Mouse (Mus musculus) mouse embryonic stem cell (cell line): Measurements from ENCODE around the gene Pycr1.

Source experiments
- in situ Hi-C, 2 experiments: fragments of 300-500 bp; cut with MboI; formaldehyde crosslinking; loops; 1 replicate in 1 of 2; 3 replicates in 1 of 2; pipeline ENCODE4 v1.14.3; 2019 to 2020; ENCODE audit warnings: low sequenced_read_pairs in 2 of 2, low pct_unique_long_range_greater_than_20kb in 1 of 2, mixed read lengths in 1 of 2; ENCODE audit not compliant: unreplicated experiment in 1 of 2

Gene Pycr1

DNA sequence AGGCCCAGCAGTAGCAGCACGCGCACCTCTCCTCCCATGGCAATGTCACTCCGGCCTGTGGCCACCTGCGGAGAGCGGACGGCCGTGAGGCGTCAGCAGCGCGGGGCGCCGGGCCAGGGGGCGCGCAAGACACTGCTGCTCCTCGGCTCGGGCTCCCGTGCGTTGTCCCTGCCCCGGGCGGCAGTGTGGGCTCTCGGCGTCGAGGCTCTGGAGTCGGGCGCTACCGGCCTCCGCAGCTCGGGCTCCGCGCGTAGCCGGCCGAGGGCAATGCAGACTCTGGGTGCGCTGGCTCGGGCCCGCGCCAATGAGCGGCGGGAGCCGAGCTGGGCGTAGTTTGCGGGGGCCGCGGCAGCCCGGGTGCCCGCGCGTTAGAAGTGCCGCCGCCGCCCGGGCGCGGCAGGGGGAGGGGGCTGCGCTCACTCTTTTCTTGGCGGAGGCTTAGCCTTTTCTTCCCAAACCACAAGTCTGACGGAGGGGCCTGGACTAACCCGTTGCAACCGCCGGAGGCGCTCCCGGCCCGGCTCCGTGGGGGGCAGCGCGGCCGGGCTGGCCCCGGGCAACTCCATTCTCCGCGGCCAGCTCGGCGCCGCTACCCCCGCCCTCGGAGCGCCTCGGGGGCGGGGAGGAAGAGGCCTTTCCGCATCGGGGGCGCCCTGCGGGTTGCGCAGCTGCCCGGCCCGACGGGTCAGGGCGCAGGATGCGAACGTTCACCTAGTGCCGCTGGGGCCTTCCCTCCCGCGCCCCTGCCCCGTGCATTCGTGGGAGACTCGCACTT lies 16.9 kb upstream of the Pycr1 start:
- in situ Hi-C loops = loop anchor here in 1 of 2 experiments (25.0 kb wide), 1 partner anchor 423 kb away; the partner anchor contains the start of gene Bahcc1

DNA sequence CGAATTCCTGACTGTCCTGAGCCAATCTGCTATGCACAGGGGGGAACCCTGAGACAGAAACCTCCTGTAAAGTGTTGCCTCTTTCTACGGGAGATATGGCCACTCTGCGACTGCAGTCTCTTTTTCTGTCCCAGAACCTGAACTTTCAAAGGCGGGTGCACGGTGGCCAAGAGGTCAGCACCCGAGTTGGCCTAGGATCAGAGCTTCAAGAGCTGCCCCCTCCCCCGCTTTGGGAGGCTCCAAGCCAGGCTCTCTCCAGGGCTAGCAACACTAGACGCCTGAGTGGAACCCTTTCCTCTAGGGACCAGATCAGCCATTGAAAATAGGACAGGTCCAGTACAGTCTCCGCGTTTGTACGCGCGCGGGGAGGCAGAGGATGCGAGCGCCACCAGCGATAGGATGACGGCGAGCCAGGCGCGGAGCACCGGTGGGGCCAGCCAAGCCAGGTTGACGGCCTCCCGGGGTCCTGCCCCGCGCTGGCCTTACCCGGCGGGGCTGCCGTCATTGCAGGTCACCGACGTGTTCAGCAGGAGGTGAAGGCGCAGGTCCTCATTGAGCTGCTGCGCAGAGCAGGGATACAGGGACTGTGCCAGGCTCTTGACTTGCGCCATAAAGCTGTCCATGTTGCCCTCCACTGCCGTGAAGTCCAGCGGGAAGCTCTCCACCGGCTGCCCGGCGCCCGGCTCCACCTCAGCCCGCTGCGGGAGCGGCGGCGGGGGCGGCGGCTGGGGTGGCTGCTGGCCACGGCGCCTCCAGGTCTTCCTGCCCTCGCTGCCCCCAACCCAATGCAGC lies 16.1 kb upstream of the Pycr1 start:
- in situ Hi-C loops = loop anchor here in 1 of 2 experiments (25.0 kb wide), 1 partner anchor 422 kb away; the partner anchor contains the start of gene Bahcc1

DNA sequence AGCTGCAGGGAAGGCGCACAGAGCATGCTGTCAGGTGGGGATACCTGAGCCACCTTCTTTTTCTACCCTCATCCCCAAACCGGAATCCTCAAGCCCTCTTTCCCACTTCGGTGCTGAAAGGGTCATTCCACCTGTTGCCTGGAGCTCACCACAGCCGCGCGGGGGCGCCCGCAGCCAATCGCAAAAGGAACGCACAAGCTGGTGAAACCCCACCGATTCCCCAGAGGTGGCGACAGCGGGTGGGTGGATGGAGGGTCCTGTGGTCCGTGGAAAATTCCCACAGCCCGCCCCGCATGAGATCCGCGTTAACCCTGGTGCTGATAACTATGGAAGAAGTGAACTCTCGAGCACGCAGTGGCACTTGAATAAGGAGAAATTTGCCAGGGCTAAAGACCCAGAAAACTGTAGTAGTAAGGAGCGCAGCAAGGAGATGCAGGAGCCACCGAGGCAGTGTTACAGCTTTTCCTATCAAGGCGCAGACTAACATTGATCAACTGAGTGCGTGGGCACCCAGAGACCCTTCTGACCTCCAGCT lies 15.4 kb upstream of the Pycr1 start:
- in situ Hi-C loops = loop anchor here in 1 of 2 experiments (25.0 kb wide), 1 partner anchor 422 kb away; the partner anchor contains the start of gene Bahcc1

DNA sequence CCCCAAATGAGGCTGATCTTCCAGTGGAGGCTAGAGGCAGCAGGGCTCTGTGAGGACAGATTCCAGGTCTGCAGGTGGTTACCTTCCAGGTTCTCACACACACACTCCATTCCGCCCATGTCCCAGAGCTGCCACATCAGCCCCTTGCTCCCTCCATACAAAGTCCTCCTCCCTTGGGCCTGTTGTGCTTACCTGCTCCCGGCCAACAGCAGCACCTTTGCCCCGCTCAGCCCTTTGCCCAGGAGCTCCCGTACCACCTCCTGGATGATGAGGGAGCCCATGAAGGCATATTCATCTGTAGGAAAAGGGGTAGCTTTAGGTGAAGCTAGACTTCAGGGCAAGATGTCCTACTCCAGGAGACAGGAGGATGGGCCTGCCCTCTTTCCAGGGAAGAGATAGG lies 13.7 kb upstream of the Pycr1 start:
- in situ Hi-C loops = loop anchor here in 1 of 2 experiments (25.0 kb wide), 1 partner anchor 420 kb away; the partner anchor contains the start of gene Bahcc1

DNA sequence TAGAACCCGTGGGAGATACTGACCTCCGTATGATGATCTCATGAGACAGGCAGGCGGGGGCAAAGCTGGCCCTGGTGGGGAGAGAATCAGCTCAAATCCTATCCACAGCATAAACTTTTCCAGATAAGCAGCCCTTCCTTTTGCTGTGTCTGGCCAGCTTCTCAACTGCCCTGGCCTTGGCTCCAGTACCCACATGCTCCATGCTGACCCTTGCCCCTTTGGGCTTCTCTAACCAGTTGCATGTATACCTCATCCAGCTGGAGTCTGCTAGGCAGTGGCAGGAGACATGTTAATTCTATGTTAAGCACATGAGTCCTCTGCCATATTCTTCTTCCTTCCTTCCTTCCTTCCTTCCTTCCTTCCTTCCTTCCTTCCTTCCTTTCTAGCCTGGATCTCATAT lies 11.2 kb upstream of the Pycr1 start:
- in situ Hi-C loops = loop anchor here in 1 of 2 experiments (25.0 kb wide), 1 partner anchor 417 kb away; the partner anchor contains the start of gene Bahcc1

DNA sequence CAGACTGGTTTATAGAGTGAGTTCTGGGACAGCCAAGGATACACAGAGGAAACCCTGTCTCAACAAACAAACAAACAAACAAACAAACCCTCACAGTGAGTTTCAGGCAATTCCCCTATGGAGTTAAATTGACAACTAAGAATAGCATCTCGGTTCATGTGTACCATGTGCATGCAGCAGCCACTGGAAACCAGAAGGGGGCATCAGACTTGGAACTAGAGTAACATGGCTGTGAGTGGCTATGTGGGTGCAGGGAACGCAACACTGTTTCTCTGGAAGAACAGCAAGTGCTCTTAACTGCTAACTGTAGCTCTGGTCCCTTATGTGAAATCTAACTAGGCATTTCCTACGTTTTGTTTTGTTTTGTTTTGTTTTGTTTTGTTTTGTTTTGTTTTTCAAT lies 8.3 kb upstream of the Pycr1 start:
- in situ Hi-C loops = loop anchor here in 1 of 2 experiments (25.0 kb wide), 1 partner anchor 415 kb away; the partner anchor contains the start of gene Bahcc1

DNA sequence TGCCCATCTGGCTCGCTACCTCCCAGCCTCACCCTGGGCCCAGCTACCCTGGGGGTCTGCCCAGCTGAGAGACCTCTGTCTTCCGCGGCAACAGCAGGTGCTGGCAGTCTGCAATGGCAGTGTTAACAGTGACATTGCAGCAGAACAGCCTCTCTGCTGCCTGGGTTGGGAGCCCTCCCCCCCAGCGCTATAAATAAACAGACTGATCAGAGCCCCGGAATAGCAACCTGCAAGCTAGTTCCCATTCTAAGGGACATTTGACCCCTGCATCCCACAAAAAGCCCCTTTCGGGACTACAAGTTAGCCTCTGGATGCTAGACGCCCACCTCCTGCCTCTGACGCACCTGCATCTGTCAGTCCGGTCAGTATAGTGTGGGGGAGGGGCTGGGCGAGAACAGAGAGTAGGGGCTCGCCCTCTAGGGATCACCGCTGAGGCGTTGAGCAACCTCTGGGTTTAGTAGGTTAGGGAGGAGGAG lies 4.5 kb upstream of the Pycr1 start, which contains the start of gene Myadml2:
Myadml2 (minus strand) TSS at position 158 of the 476 bp plus-strand sequence.
- in situ Hi-C loops = no loop called here

DNA sequence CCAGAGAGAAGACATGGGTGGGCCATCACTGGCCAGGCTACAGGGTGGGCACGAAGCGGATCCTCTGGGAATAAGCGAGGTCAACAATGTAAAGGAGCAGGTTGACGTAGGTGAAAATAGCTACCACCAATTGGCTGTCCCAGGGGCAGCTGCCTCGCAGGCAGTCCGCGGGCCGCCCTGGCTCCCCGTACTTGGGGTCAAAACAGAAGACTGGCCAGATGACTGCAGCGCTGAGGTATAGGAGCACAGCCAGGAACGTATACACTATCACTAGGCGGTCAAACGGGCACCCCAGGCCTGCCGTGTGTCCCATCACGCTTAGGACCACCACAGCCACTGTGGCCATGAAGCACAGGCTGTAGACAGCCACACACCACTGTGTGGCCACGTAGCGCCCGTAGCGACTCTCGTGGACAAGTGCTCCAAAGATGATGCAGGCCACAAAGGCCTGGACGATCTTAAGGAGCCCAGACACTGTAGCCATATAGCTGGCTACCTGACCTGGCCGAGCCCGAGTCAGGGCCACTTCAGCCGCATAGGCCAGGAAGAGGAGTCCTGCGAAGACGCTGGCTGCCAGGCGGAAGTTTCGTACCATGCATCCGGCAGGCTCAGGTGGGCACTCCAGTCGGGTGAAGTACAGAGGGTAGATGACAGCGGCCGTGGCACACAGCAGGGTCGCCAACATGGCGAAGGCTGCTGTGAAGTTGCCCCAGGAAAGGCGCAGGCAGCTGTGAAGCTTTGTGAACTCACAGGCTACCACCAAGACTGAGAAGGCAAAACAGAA lies 3.7 kb upstream of the Pycr1 start:
- in situ Hi-C loops = no loop called here

DNA sequence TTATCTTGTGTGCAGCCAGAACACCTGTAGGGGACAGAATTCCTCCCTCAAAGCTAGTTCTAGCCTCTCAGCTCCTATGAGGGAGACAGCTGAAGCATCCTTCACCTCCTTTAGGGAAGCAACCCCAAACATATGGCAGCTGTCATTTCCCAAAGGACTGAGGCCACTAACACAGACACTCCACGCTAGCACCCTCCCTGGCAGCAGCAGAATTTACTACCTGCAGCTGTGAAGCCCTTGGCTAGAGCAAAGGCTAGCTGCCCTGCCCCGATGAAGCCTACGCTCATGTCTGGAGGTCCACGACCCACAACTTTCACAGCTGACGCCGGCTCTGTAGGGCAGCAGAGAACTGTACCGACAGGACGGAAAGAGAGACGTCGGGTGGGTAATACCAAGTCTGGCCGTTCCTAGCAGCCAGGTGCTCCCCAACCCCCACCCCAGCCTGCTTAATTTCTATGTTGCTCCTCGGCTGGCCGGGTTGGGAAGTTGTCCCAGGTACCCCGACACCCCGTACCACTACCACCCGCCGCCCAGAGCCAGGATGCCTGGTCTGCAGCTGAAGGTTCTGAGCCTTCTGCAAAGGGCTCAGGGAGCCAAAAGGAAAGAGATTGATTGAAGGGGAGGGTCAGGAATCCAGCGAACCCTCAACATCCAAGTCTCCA lies 499 bp downstream of the Pycr1 start:
- in situ Hi-C loops = no loop called here

DNA sequence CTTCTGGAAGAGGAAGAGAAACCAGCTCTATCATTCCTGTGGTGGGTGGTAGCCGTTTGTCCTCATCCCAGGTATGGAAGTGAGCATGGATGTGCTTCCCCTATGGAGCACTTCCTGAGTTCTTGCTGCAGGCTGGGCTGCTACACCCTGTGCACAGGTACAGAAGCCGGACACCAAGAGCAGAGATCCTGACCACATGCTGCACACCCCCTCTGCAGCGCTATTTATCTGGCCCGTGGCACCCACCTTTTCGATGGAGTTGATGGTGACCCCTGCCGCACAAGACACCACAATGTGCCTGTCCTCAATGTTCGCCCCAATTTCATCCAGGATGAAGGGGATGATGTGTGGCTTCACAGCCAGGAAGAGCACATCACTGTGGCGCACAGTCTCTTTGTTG lies 1.7 kb downstream of the Pycr1 start:
- in situ Hi-C loops = no loop called here

DNA sequence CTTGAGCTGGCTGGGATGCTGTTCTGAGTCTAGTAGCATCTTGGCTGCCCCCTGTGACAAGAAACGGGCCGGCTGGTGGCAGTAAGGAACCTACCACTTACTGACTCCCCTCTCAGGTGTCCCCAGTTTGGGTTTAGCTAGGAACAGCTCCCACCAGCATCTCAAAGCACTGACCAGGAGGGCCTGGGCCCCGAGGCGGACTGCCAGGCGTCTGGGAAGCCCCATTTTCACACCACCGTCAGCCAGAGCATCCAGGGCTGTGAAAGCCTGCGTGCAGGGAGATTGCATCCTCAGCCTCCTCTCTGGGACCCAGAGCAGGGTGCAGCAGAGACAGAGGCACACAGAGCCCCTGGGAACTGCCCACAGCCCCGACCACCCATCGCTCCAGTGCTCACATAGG lies 2.3 kb downstream of the Pycr1 start:
- in situ Hi-C loops = no loop called here

DNA sequence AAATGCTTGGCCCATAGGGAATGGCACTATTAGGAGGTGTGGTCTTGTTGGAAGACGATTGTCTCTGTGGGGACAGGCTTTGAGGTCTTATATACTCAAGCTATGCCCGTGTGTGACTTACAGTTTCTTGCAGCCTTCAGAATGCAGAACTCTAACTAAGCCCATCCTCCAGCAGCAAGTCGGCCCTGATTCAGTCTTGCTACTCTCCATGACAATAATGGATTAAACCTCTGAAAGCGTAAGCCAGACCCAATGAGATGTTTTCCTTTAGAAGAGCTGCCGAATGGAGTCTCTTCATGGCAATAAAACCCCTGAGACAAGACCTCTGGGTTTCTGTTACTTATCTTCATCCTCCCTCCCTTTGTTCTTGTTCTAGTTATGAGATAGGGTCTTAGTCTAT lies 8.8 kb downstream of the Pycr1 start:
- in situ Hi-C loops = no loop called here

DNA sequence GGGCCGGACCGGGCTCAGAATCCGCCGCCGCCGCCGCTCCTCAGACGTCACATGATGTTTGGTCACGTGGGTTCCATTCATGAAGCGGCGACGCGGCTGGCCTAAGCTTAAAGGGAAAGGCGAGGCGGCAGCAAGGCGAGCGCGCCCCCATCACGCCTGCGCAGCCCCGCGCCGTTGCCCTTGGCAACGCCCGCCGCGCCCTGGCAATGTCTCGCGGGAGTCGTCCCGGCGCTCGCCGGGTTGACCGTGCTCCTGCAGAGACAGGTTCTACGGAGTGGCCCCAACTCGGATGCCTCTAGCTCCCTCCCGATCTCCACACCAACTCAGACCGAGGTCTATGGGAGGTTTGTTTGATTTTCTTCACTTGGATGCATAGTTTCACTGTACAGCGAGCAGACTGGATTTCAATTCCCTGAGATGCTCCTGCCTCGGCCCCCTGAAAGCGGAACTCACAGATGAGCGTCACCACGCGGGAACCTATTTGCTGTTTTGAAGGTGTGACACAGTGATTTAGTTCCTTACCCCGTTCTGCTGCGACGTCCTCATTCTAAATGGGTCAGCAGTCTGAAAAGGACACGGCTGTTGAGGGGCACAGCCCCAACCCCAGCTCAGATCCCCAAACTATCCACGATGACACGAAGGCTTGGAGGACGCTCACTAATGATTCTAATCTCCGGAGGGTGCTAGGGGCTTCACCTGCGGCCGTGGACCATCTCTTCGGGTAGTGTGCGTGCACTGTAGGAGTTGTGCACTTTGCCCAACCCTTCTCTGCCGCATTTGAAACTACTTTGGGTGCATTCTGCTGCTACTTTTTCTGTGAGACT lies 9.8 kb downstream of the Pycr1 start, which contains the start of gene Mafg:
Mafg (minus strand) TSS at position 81 of the 824 bp plus-strand sequence.
- in situ Hi-C loops = no loop called here

DNA sequence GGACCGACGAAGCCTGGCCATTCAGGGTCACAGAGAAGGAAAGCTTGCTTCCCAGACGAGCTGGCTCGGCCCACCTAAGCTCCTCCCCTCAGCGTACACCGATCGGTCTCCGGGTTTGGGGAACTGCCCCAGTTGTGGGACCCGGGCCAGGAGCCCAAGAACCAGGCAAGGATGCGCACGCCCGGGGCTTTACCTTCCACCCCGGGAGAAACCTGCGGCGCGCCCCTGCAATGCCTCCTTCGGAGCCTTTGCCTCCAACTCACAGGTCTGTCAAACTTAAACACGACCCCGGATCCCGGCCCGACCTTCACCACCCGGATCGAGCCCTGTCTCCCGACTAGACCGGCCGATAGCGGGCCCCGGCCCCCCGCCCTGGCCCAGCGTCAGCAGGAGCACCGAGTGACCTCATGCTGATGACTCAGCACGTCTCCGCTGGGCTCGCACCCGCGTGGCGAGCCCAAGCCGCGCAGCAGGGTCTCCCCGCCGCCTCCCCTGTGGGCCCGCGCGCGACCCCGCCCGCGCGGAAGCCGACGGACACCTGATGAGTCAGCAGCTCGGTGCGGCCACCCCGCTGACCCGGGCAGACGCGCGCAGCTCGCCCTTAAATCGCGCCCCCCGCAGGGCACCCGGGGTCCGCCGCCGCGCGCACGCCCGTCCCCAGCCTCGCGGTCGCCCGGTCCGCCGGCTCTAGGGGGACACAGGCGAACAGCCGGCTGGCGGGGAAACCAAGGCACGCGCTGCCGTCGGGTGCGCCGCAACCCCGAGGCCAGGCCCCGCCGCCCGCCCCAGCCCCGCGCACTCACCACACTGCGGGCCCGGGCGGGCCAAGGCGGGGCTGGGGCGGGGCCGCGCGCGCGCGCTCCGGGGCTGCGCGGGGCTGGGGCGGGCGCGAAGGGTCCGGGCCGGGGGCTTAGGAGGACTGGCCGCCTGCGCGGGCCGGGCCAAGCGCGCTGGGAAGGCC lies 10.7 kb downstream of the Pycr1 start:
- in situ Hi-C loops = no loop called here

DNA sequence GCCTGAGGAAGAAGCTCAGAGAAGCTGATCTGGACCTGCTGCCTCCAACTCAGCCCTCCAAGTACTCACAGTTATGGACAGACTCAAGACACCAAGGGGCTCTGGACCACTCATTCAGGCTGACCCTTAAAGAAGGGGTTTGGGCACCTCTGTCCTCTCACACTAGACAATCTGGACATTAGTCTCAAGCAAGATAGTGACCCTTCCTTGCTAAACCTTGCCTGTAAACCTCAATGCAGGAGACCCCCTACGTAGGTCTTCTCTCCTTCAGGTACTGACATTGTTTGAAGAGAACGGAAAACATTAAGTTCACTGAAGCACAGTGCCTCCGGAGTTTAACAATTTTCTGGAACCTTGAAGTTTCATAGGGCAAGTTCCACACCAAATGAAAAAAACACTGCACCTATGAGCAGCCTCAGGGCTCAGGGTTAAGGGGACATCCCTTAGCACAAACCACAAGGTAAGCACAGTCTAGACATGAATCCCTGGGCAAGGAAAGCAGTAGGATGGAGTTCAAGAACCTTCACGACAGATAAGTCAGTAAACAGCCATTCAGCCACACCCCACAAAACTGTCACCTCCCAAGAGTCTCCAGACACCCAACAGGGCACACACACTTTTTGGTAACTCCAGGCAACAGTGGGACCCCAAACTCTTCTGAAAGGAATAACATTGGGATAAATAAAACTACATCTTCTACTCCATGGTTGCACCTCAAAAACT lies 11.7 kb downstream of the Pycr1 start:
- in situ Hi-C loops = no loop called here
